8 mouse cellular contexts compared by ENCODE assay signal in the genomic region with DNA sequence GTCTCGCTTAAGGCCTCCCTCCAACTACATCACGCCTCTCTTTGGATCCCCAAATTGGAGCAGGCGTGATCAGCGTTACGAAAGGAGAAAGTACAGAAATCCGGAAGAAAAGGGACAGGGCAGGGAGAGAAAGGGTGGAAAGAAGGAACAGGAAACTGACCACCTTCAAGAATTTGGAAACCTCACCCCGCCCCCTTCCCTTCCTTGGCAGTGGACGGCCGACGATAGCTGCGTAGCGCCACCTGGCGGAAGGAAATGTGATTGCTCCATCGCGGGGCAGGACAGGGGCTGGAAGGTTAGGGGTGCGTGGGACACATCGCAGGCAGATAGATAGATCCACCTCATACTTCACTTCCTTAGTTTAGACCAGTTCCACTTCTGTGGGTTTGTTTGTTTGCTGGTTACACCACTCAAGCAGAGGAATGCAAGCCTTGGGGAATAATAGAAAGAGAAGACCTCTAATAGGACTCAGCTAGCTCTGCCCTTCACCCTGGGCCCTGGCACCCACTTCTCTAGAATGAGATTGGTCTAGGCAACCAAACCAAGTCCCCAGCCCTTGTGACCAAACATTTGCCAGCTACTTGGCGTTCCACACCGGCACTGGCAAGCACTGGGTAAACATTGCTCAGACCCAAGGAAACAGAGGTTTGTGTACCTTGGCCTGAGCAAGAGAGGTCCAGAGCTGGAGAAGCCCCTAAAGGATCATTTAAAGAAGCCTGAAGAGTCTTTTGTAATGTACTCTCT. TPM values are rescaled to one million over a fixed set of nuclear protein-coding genes. Genes with fewer than 3 reads are reported as not detected.
A peak's percentile ranks its signal among the peaks of the same experiment; 100 is the strongest.
DNase-seq lines count a peak whose midpoint lies in the region; ATAC-seq and TF ChIP-seq lines count a peak whose summit lies in the region.

No protein-coding gene starts in this region.

- no peaks in the 10 kb centered on the region for H3K9me3 ChIP-seq in embryonic facial prominence, embryonic 12.5 days
- no peaks in the 10 kb centered on the region for H3K9me3 ChIP-seq in heart, embryonic 10.5 days
- no peaks in the 10 kb centered on the region for H3K9me3 ChIP-seq in kidney, embryonic 14.5 days (ENCODE audit: control insufficient read depth, low read length)
- H3K9me3 ChIP-seq in neural tube, embryonic 12.5 days, result no peaks in the 10 kb centered on the region

- no peak overlapping the region for H3K4me3 ChIP-seq in C2C12 (ENCODE audit: insufficient read depth, poor library complexity, severe bottlenecking)
- peak overlapping the region; percentile 16 for H3K4me3 ChIP-seq in embryonic facial prominence, embryonic 12.5 days
- H3K4me3 ChIP-seq in heart, embryonic 10.5 days, result peak overlapping the region; percentile 48
- peak overlapping the region; percentile 28 for H3K4me3 ChIP-seq in kidney, embryonic 14.5 days (ENCODE audit: low read length)
- peak overlapping the region; percentile 27 for H3K4me3 ChIP-seq in lung, adult 2 months (replicated peaks; ENCODE audit: extremely low read depth, low read depth, low read length)
- no peak overlapping the region for H3K4me3 ChIP-seq in neural tube, embryonic 12.5 days

- TF ChIP-seq CTCF in C2C12 (IDR thresholded peaks at IDR 0.05; ENCODE audit: control insufficient read depth, insufficient read depth, insufficient read length), result peak; percentile 82
- TF ChIP-seq CTCF in lung, adult 2 months (IDR thresholded peaks at IDR 0.05; ENCODE audit: insufficient read depth, low read length), result peak; percentile 86

- DNase-seq in adrenal gland, adult 2 months, result peak; percentile 73
- peak; percentile 92 for DNase-seq in heart, embryonic 10.5 days (ENCODE audit: low spot score)
- DNase-seq in lung, adult 2 months, result peak; percentile 84
- peak; percentile 29 to 75 for DNase-seq in thymus, postnatal 10 days (ENCODE audit: low spot score in 2 of 2)

- H3K4me2 ChIP-seq in embryonic facial prominence, embryonic 12.5 days (replicated peaks), result peak overlapping the region; percentile 44
- peak overlapping the region; percentile 53 for H3K4me2 ChIP-seq in kidney, embryonic 14.5 days (replicated peaks; ENCODE audit: low read depth, low read length)
- peak overlapping the region; percentile 54 for H3K4me2 ChIP-seq in neural tube, embryonic 12.5 days (replicated peaks)

- H3K27me3 ChIP-seq in C2C12 (ENCODE audit: control insufficient read depth, insufficient read depth, insufficient read length), result peaks cover 17% of the 10 kb centered on the region
- H3K27me3 ChIP-seq in embryonic facial prominence, embryonic 12.5 days, result peaks cover 29% of the 10 kb centered on the region
- H3K27me3 ChIP-seq in heart, embryonic 10.5 days (ENCODE audit: insufficient read depth, poor library complexity, severe bottlenecking), result peaks cover 85% of the 10 kb centered on the region
- peaks cover 23% of the 10 kb centered on the region for H3K27me3 ChIP-seq in kidney, embryonic 14.5 days (ENCODE audit: control insufficient read depth, insufficient read depth, low read length)
- peaks cover 48% of the 10 kb centered on the region for H3K27me3 ChIP-seq in neural tube, embryonic 12.5 days (replicated peaks)

- 5% methylated on average over 19 of the region's 19 CpGs for WGBS in embryonic facial prominence, embryonic 12.5 days
- 5% methylated on average over 19 of the region's 19 CpGs for WGBS in heart, embryonic 10.5 days
- WGBS in kidney, embryonic 14.5 days, result 4% methylated on average over 19 of the region's 19 CpGs
- 4% methylated on average over 19 of the region's 19 CpGs for WGBS in lung, adult 2 months
- WGBS in neural tube, embryonic 12.5 days, result 4% methylated on average over 19 of the region's 19 CpGs

- peaks cover 20% of the 10 kb centered on the region for H3K4me1 ChIP-seq in embryonic facial prominence, embryonic 12.5 days
- H3K4me1 ChIP-seq in heart, embryonic 10.5 days, result peaks cover 36% of the 10 kb centered on the region
- H3K4me1 ChIP-seq in kidney, embryonic 14.5 days (ENCODE audit: control insufficient read depth, insufficient read depth, low read length), result peaks cover 10% of the 10 kb centered on the region
- H3K4me1 ChIP-seq in lung, adult 2 months (ENCODE audit: control insufficient read depth, insufficient read depth, low read length), result peaks cover 18% of the 10 kb centered on the region
- H3K4me1 ChIP-seq in neural tube, embryonic 12.5 days, result peaks cover 21% of the 10 kb centered on the region

- no peaks in the 10 kb centered on the region for H3K79me2 ChIP-seq in C2C12 (ENCODE audit: control insufficient read depth, insufficient read depth)

- H3K27ac ChIP-seq in embryonic facial prominence, embryonic 12.5 days, result no peak overlapping the region
- peak overlapping the region; percentile 74 for H3K27ac ChIP-seq in heart, embryonic 10.5 days
- H3K27ac ChIP-seq in kidney, embryonic 14.5 days (ENCODE audit: low read depth, low read length), result no peak overlapping the region
- no peak overlapping the region for H3K27ac ChIP-seq in neural tube, embryonic 12.5 days

- no peaks in the 10 kb centered on the region for H3K36me3 ChIP-seq in C2C12 (ENCODE audit: control insufficient read depth, insufficient read depth)
- no peaks in the 10 kb centered on the region for H3K36me3 ChIP-seq in embryonic facial prominence, embryonic 12.5 days
- H3K36me3 ChIP-seq in heart, embryonic 10.5 days, result no peaks in the 10 kb centered on the region
- no peaks in the 10 kb centered on the region for H3K36me3 ChIP-seq in kidney, embryonic 14.5 days (ENCODE audit: control insufficient read depth, insufficient read depth, low read length)
- H3K36me3 ChIP-seq in neural tube, embryonic 12.5 days, result no peaks in the 10 kb centered on the region

- TF ChIP-seq POLR2A in lung, adult 2 months (IDR thresholded peaks at IDR 0.05; ENCODE audit: borderline replicate concordance, extremely low read depth, low read depth, low read length), result no peak

- H3K9ac ChIP-seq in embryonic facial prominence, embryonic 12.5 days, result no peak overlapping the region
- no peak overlapping the region for H3K9ac ChIP-seq in kidney, embryonic 14.5 days (ENCODE audit: low read depth, low read length)
- H3K9ac ChIP-seq in neural tube, embryonic 12.5 days, result no peak overlapping the region

- no peak; the same call in 1 of the 2 replicates for ATAC-seq in embryonic facial prominence, embryonic 12.5 days (ENCODE audit: insufficient number of reproducible peaks, insufficient read depth, low FRiP score, low TSS enrichment)
- ATAC-seq in kidney, embryonic 14.5 days (ENCODE audit: low FRiP score, low TSS enrichment), result peak; percentile 66
- no peak for ATAC-seq in neural tube, embryonic 12.5 days (ENCODE audit: low FRiP score, low read depth)

- H3K79me3 ChIP-seq in C2C12 (ENCODE audit: low read depth), result no peaks in the 10 kb centered on the region

- H3ac ChIP-seq in C2C12 (ENCODE audit: control insufficient read depth, insufficient read length, low read depth), result no peak overlapping the region

RNA-seq across cellular contexts. Expression of a gene that starts 4.0 kb away (rescaled TPM):
- 10.0 TPM for polyA plus RNA-seq in C2C12 (2012; fragmentation: generic; extraction: Trizol)
- 10 to 100 TPM; 51.8 to 76.0 TPM for total RNA-seq in adrenal gland, adult 2 months (2021)
- polyA plus RNA-seq in adrenal gland, adult 2 months (2012; rRNA removed), result 120 and 150 TPM in 2 replicates
- 59.6 and 60.6 TPM in 2 replicates for polyA plus RNA-seq in embryonic facial prominence, embryonic 12.5 days (2016; fragmentation: Nextera tagmentation; extraction: Ambion mirVana)
- polyA plus RNA-seq in heart, embryonic 10.5 days (2016; fragmentation: Nextera tagmentation; extraction: Ambion mirVana), result 51.5 and 51.9 TPM in 2 replicates
- polyA plus RNA-seq in kidney, embryonic 14.5 days (2014; fragmentation: Nextera tagmentation; extraction: Ambion mirVana), result 86.1 and 95.5 TPM in 2 replicates
- polyA plus RNA-seq in lung, adult 2 months (2012; rRNA removed), result 507 and 712 TPM in 2 replicates
- 36.9 and 37.7 TPM in 2 replicates for polyA plus RNA-seq in neural tube, embryonic 12.5 days (2016; fragmentation: Nextera tagmentation; extraction: Ambion mirVana)

RNA-seq across cellular contexts. Expression of a gene that starts 4.1 kb away (rescaled TPM):
- 0.42 TPM for polyA plus RNA-seq in C2C12 (2012; fragmentation: generic; extraction: Trizol)
- not detected for total RNA-seq in adrenal gland, adult 2 months (2021)
- polyA plus RNA-seq in adrenal gland, adult 2 months (2012; rRNA removed), result 0.60 and 2.4 TPM in 2 replicates
- polyA plus RNA-seq in embryonic facial prominence, embryonic 12.5 days (2016; fragmentation: Nextera tagmentation; extraction: Ambion mirVana), result 0.35 and 0.76 TPM in 2 replicates
- polyA plus RNA-seq in heart, embryonic 10.5 days (2016; fragmentation: Nextera tagmentation; extraction: Ambion mirVana), result 0.28 TPM in 1 of 2 replicates, not detected in the other
- polyA plus RNA-seq in kidney, embryonic 14.5 days (2014; fragmentation: Nextera tagmentation; extraction: Ambion mirVana), result 0.66 TPM in 1 of 2 replicates, not detected in the other
- 77.9 and 131 TPM in 2 replicates for polyA plus RNA-seq in lung, adult 2 months (2012; rRNA removed)
- polyA plus RNA-seq in neural tube, embryonic 12.5 days (2016; fragmentation: Nextera tagmentation; extraction: Ambion mirVana), result not detected in 2 replicates

RNA-seq across cellular contexts. Expression of a gene that starts 15.3 kb away (rescaled TPM):
- polyA plus RNA-seq in C2C12 (2012; fragmentation: generic; extraction: Trizol), result 34.6 TPM
- 10 to 100 TPM; 40.8 to 51.3 TPM for total RNA-seq in adrenal gland, adult 2 months (2021)
- polyA plus RNA-seq in adrenal gland, adult 2 months (2012; rRNA removed), result 86.0 and 99.0 TPM in 2 replicates
- 23.5 and 25.4 TPM in 2 replicates for polyA plus RNA-seq in embryonic facial prominence, embryonic 12.5 days (2016; fragmentation: Nextera tagmentation; extraction: Ambion mirVana)
- polyA plus RNA-seq in heart, embryonic 10.5 days (2016; fragmentation: Nextera tagmentation; extraction: Ambion mirVana), result 22.3 and 26.2 TPM in 2 replicates
- 25.3 and 34.4 TPM in 2 replicates for polyA plus RNA-seq in kidney, embryonic 14.5 days (2014; fragmentation: Nextera tagmentation; extraction: Ambion mirVana)
- polyA plus RNA-seq in lung, adult 2 months (2012; rRNA removed), result 89.7 and 89.8 TPM in 2 replicates
- 24.1 and 27.2 TPM in 2 replicates for polyA plus RNA-seq in neural tube, embryonic 12.5 days (2016; fragmentation: Nextera tagmentation; extraction: Ambion mirVana)

RNA-seq across cellular contexts. Expression of a gene that starts 21.7 kb away (rescaled TPM):
- 12.6 TPM for polyA plus RNA-seq in C2C12 (2012; fragmentation: generic; extraction: Trizol)
- 10 to 100 TPM in 1 of 2 experiments, 1 to 10 TPM in 1; 4.8 to 10.1 TPM for total RNA-seq in adrenal gland, adult 2 months (2021)
- 9.4 and 13.8 TPM in 2 replicates for polyA plus RNA-seq in adrenal gland, adult 2 months (2012; rRNA removed)
- 26.2 and 26.9 TPM in 2 replicates for polyA plus RNA-seq in embryonic facial prominence, embryonic 12.5 days (2016; fragmentation: Nextera tagmentation; extraction: Ambion mirVana)
- 15.0 and 19.8 TPM in 2 replicates for polyA plus RNA-seq in heart, embryonic 10.5 days (2016; fragmentation: Nextera tagmentation; extraction: Ambion mirVana)
- polyA plus RNA-seq in kidney, embryonic 14.5 days (2014; fragmentation: Nextera tagmentation; extraction: Ambion mirVana), result 14.2 and 17.0 TPM in 2 replicates
- 18.8 and 19.3 TPM in 2 replicates for polyA plus RNA-seq in lung, adult 2 months (2012; rRNA removed)
- polyA plus RNA-seq in neural tube, embryonic 12.5 days (2016; fragmentation: Nextera tagmentation; extraction: Ambion mirVana), result 10.5 and 12.4 TPM in 2 replicates

RNA-seq across cellular contexts. Expression of a gene that starts 21.7 kb away (rescaled TPM):
- polyA plus RNA-seq in C2C12 (2012; fragmentation: generic; extraction: Trizol), result 33.3 TPM
- total RNA-seq in adrenal gland, adult 2 months (2021), result 100 to 1,000 TPM in 1 of 2 experiments, 10 to 100 TPM in 1; 83.5 to 110 TPM
- 160 and 180 TPM in 2 replicates for polyA plus RNA-seq in adrenal gland, adult 2 months (2012; rRNA removed)
- polyA plus RNA-seq in embryonic facial prominence, embryonic 12.5 days (2016; fragmentation: Nextera tagmentation; extraction: Ambion mirVana), result 72.8 and 82.0 TPM in 2 replicates
- 56.9 and 66.4 TPM in 2 replicates for polyA plus RNA-seq in heart, embryonic 10.5 days (2016; fragmentation: Nextera tagmentation; extraction: Ambion mirVana)
- polyA plus RNA-seq in kidney, embryonic 14.5 days (2014; fragmentation: Nextera tagmentation; extraction: Ambion mirVana), result 48.3 and 55.4 TPM in 2 replicates
- polyA plus RNA-seq in lung, adult 2 months (2012; rRNA removed), result 220 and 230 TPM in 2 replicates
- polyA plus RNA-seq in neural tube, embryonic 12.5 days (2016; fragmentation: Nextera tagmentation; extraction: Ambion mirVana), result 66.5 and 75.0 TPM in 2 replicates

Comparison
In these comparisons a context has a peak if more than half of its experiments do, and no peak if none do; other contexts are left out.
1. H3K4me3 ChIP-seq: peak in embryonic facial prominence, embryonic 12.5 days (single experiment), heart, embryonic 10.5 days (single experiment), kidney, embryonic 14.5 days (single experiment) and lung, adult 2 months (single experiment); none in C2C12 (single experiment) and neural tube, embryonic 12.5 days (single experiment).
2. RNA of a gene that starts 4.1 kb away (polyA plus RNA-seq): 77.9 to 131 TPM in lung, adult 2 months; 0.60 to 2.4 TPM in adrenal gland, adult 2 months, 0.42 TPM in C2C12 (single experiment), 0.35 to 0.76 TPM in embryonic facial prominence, embryonic 12.5 days, 0.66 TPM in kidney, embryonic 14.5 days, 0.28 TPM in heart, embryonic 10.5 days and not detected in neural tube, embryonic 12.5 days; every median in the first group is over 10 times any median in the second.
3. Peak in every context shown above with its lines, with median percentiles within 50 percentile points of each other: DNase-seq and H3K4me2 ChIP-seq.